Mouse (Mus musculus): Measurements from ENCODE around the gene Sptbn4.

GRCm38 (mm10) chr7:27325697-27326096, 121.8 kb downstream of the Sptbn4 start:
- TF ChIP-seq POLR2A (IDR thresholded peaks at IDR 0.05; ENCODE audit: borderline replicate concordance, insufficient read depth, low read length) (no peak), CTCF (IDR thresholded peaks at IDR 0.05; ENCODE audit: borderline replicate concordance, insufficient read depth, low read depth, low read length) (no peak)
